Mouse (Mus musculus) hindbrain, embryonic 16.5 days (tissue): ENCODE results near the gene Lfng. TPM values are rescaled to one million over a fixed set of nuclear protein-coding genes. Genes with fewer than 3 reads are reported as not detected.

ENCODE experiments used
- ATAC-seq: fragments of 200-750 bp; cut with Nextera tagmentation; 2 replicates; pipeline ENCODE4 v1.8.0; 2017; ENCODE audit warnings: moderate TSS enrichment, moderate library complexity
- H3K27ac ChIP-seq: fragments of 300-500 bp; sonication (generic); 2 replicates; pipeline ENCODE4 v1.5.1; 2014; ENCODE audit warnings: low read depth, mild to moderate bottlenecking, control low read depth, low read length, moderate library complexity
- H3K27me3 ChIP-seq: fragments of 300-500 bp; sonication (generic); replicated peaks from 2 replicates; pipeline ENCODE4 v1.6.1; 2014; ENCODE audit warnings: low read length; ENCODE audit not compliant: control insufficient read depth, insufficient read depth
- H3K36me3 ChIP-seq: fragments of 300-500 bp; sonication (generic); 2 replicates; pipeline ENCODE4 v1.6.1; 2014; ENCODE audit warnings: mild to moderate bottlenecking, low read length, moderate library complexity, mixed read lengths; ENCODE audit not compliant: control insufficient read depth, insufficient read depth
- H3K4me1 ChIP-seq: fragments of 300-500 bp; sonication (generic); 2 replicates; pipeline ENCODE4 v1.6.1; 2014; ENCODE audit warnings: low read depth, low read length; ENCODE audit not compliant: control insufficient read depth, insufficient read depth
- H3K4me2 ChIP-seq: fragments of 300-500 bp; sonication (generic); 2 replicates; pipeline ENCODE4 v1.6.1; 2014; ENCODE audit warnings: mild to moderate bottlenecking, low read length, control low read depth, moderate library complexity
- H3K4me3 ChIP-seq: fragments of 300-500 bp; sonication (generic); 2 replicates; pipeline ENCODE4 v1.5.1; 2014; ENCODE audit warnings: mild to moderate bottlenecking, low read length, control low read depth, moderate library complexity
- H3K9ac ChIP-seq: fragments of 300-500 bp; sonication (generic); 2 replicates; pipeline ENCODE4 v1.6.1; 2014; ENCODE audit warnings: low read depth, mild to moderate bottlenecking, control low read depth, low read length, moderate library complexity
- H3K9me3 ChIP-seq: fragments of 300-500 bp; sonication (generic); 2 replicates; pipeline ENCODE4 v1.6.1; 2014; ENCODE audit warnings: mild to moderate bottlenecking, low read length, moderate library complexity; ENCODE audit not compliant: control insufficient read depth
- WGBS: fragments of 180-500 bp; shearing (Covaris S2); extraction: QIAGEN DNeasy Blood & Tissue Kit; methylation state at CpG from one replicate; pipeline ENCODE4 v1.1.7; 2014; 5-methylcytosine and 5-hydroxymethylcytosine counted together
- polyA plus RNA-seq: library from polyadenylated mRNA; unstranded; fragments of >200 nt; fragmentation: Nextera tagmentation; extraction: Ambion mirVana; gene quantifications from 2 replicates; pipeline ENCODE4 v1.2.1, GENCODE M21; 2015

Gene Lfng
- polyA plus RNA-seq, 1 experiment from 2014 or later: 30.2 TPM

DNA sequence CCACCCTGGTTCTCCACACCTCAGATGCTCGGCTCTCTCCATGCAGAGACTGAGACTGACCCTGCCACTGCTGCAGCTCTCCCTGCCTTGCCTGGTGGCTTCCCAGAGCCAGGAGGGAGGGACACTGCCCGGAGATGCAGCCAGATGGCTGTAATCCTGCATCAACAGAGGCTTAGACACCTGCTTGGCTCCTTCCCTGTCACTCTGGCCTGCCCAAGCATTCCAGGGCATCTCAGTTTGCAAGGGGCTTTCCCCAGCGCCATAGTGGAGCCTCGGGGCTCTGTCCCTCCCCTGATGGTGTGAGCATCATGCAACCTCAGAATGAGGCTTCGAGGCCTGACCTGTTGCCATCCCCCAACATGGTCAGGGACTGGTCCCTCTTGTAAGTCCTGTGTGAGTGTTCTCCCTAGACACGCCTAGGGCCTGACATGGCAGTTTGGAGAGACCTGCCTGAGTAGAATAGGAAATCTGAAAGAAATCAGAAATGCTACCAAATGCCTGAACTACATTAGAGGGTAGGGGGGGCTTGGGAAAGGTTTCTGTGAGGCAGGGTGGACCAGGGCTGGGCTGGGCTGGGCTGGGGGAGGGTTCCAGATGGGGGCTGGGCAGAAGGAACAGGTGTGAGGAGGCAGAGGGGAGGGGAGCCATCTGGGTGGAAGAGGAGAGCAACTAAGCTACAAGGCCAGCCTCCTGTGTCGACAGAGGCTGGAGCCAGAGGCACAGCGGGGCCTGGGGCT, 24.0 kb upstream of the Lfng start:
- WGBS: 17% methylated on average over 8 of the region's 8 CpGs
- no peak overlapping the region for H3K4me3 ChIP-seq
- H3K9ac ChIP-seq: peak overlapping the region; percentile 41; the same call in 1 of the 2 replicates
- peaks cover 21% of the 10 kb centered on the region for H3K4me1 ChIP-seq
- no peaks in the 10 kb centered on the region for H3K9me3 ChIP-seq
- H3K27ac ChIP-seq: peak overlapping the region; percentile 23; the same call in 1 of the 2 replicates
- no peaks in the 10 kb centered on the region for H3K36me3 ChIP-seq
- no peak overlapping the region for H3K4me2 ChIP-seq
- ATAC-seq: peak; percentile 28; the same call in 1 of the 2 replicates
- no peaks in the 10 kb centered on the region for H3K27me3 ChIP-seq

DNA sequence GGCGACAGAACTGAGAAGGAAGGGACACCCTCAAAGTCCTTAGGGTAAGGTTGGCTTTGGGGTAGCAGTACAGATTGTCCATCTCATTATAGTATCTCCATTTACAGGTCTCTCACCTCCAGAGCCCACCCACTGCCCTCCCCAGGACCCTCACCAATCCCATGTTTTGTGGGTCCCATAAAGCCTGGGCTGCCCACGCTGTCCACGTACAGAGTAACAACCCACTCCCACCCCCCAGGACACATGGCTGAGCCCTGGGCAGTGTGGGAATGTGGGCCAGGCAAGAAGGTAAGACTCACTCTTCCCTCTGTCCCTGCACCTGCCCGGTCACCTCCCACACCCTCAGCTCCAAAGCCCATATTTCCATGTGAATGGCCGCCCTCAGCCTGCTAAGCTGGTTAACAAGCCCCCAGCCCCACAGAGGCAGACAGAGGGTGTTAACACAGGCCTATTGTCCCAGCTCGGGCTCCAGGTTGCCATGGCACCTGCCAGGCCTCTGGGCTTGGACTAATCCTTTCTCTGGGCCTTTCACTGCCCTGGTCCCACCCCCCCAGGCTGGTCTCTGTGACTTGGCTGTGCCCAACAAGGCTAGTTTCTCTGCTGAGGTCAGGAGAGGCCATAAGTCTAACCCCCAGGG, 23.3 kb upstream of the Lfng start:
- no peaks in the 10 kb centered on the region for H3K27me3 ChIP-seq
- H3K9me3 ChIP-seq: no peaks in the 10 kb centered on the region
- H3K9ac ChIP-seq: peak overlapping the region; percentile 41; the same call in 1 of the 2 replicates
- H3K4me1 ChIP-seq: peaks cover 21% of the 10 kb centered on the region
- H3K36me3 ChIP-seq: no peaks in the 10 kb centered on the region
- 17% methylated on average over 6 of the region's 6 CpGs for WGBS
- ATAC-seq: peak; percentile 84
- H3K4me2 ChIP-seq: no peak overlapping the region
- peak overlapping the region; percentile 23 for H3K27ac ChIP-seq
- H3K4me3 ChIP-seq: no peak overlapping the region

DNA sequence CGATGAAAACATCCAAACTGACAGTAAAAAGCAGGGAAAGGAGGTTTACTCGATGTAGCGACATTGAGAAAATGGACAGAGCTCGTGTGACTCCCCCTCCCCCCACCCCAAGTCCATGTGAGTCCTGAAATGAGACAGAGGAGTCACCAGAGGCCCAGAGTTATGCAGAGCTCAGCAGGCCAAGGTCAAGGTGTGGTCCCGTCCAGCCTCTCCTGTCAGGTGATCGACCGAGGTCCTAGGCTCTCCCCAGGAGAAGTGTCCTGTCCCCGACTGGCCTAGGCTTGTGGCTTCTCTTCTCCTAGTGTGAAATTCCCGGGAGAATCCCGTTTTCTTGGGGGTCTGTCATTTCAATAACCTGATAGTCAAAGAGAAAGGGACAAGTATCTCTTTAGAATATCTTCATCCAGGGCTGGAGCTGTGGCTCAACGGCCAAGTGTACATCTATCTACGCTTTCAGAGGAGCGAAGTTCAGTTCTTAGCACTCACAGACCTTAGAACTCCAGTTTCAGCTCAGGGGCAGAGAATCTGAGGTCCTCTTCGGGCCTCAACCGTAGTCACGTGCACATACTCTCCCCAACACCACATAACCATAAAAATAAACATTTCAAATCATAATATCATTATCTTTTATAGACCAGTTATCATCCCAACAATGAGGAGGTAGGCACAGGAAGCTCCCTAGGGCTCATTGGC, 17.9 kb upstream of the Lfng start:
- ATAC-seq: no peak
- 91% methylated on average over 16 of the region's 16 CpGs for WGBS
- no peak overlapping the region for H3K4me3 ChIP-seq
- H3K27me3 ChIP-seq: no peaks in the 10 kb centered on the region
- H3K4me2 ChIP-seq: no peak overlapping the region
- H3K4me1 ChIP-seq: peaks cover under 1% of the 10 kb centered on the region
- no peaks in the 10 kb centered on the region for H3K36me3 ChIP-seq
- no peak overlapping the region for H3K9ac ChIP-seq
- no peaks in the 10 kb centered on the region for H3K9me3 ChIP-seq
- no peak overlapping the region for H3K27ac ChIP-seq

DNA sequence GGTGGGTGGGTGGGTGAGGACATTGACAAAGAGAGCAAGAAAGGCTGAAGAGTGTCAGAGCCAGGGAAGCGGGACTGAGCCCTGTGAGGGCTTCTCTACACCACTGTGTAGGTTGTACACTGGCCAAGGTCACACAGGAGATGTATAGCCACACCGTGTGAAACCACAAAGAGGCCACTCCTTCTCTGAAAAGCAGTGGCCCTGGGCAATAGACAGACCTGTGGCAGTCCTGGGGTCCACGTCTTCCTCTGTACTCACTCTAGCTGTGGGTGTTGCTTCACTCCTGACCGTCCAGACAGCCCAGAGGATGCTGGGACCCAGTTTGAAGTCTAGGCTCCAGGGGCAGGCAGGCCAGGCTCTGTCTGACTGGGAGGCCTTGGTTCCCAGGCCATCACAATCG, 12.3 kb upstream of the Lfng start:
- H3K4me2 ChIP-seq: no peak overlapping the region
- H3K9ac ChIP-seq: no peak overlapping the region
- no peak overlapping the region for H3K27ac ChIP-seq
- no peaks in the 10 kb centered on the region for H3K4me1 ChIP-seq
- no peaks in the 10 kb centered on the region for H3K36me3 ChIP-seq
- H3K9me3 ChIP-seq: no peaks in the 10 kb centered on the region
- H3K4me3 ChIP-seq: no peak overlapping the region
- no peaks in the 10 kb centered on the region for H3K27me3 ChIP-seq
- WGBS: 73% methylated on average over 5 of the region's 5 CpGs
- no peak for ATAC-seq

DNA sequence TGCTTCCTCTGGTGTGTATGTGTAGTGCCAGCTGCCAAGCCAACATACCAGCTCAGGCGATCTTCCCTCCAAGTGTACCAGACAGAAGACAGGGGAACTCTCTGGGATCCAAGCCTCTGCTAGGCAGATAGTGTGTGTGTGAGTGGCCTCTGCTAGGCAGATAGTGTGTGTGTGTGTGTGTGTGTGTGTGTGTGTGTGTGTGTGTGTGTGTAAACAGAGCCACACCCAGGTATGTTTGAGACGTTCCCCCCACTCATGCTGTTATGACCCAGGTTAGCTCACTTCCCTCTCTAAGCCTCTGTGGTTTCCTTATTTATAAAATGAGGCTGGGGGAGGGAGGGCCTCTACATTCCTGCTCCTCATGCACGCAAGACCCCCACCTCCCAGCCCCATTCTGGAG, 10.7 kb upstream of the Lfng start:
- H3K4me3 ChIP-seq: no peak overlapping the region
- no peaks in the 10 kb centered on the region for H3K27me3 ChIP-seq
- no peak overlapping the region for H3K27ac ChIP-seq
- ATAC-seq: no peak
- H3K36me3 ChIP-seq: no peaks in the 10 kb centered on the region
- 76% methylated on average over 3 of the region's 3 CpGs for WGBS
- H3K9ac ChIP-seq: no peak overlapping the region
- no peak overlapping the region for H3K4me2 ChIP-seq
- no peaks in the 10 kb centered on the region for H3K4me1 ChIP-seq
- H3K9me3 ChIP-seq: no peaks in the 10 kb centered on the region

DNA sequence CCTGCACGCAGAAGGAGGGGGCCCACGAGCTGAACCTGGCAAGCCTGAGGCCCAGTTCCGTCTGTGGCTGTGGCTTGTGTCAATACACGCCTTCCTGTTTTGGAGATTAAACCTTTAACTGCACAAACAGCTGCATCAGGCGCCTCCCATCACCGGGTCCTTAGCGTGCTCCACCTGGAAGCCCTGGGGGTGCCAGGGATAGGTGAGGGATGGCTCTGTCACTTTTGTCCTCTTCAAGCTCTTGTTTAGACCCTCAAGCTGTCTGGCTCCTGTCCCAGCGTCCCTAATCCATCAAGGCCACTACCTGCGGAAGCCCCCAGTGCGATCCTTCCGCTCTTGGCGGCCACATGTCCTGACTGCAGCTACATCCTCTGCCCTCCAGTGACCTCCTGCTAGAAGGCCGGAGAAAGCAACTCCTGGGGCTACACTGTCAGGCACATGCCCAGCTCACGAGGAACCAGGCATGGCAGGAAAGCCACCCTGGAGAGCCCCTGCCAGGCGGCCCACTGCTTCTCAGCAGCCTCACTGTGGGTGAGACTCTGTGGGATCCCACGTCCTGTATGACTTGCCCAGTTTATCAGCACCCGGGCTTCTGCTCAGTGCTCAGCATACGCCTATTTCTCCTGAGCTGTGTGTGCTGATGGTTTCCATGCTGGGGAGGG, 10.1 kb upstream of the Lfng start:
- 70% methylated on average over 18 of the region's 18 CpGs for WGBS
- Histone ChIP-seq H3K9ac (no peak overlapping the region), H3K27ac (no peak overlapping the region), H3K4me2 (no peak overlapping the region), H3K4me3 (no peak overlapping the region), H3K4me1 (no peaks in the 10 kb centered on the region), H3K27me3 (no peaks in the 10 kb centered on the region), H3K9me3 (no peaks in the 10 kb centered on the region), H3K36me3 (no peaks in the 10 kb centered on the region)
- no peak; the same call in 1 of the 2 replicates for ATAC-seq

DNA sequence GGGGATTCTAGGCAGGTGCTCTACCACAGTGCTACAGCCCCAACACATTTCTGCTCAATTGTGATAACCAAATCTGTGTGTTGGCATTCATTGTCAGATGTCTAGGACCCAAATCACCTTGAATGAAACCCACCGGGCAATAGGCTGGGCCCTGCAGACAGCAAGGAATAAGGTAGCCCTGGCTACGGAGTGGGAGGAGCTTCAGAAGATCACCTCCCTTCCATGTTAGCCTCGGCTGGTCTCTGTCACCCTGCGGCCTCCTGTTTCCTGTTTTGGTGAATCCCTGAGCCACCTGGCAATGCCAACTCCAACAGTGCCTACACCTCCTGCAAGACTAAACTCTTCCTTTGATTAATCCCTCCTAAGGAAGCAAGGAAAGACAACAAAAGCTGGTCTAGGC, 9.3 kb upstream of the Lfng start:
- 87% methylated on average over 4 of the region's 4 CpGs for WGBS
- ATAC-seq: no peak
- no peak overlapping the region for H3K27ac ChIP-seq
- H3K4me1 ChIP-seq: no peaks in the 10 kb centered on the region
- H3K36me3 ChIP-seq: no peaks in the 10 kb centered on the region
- H3K4me2 ChIP-seq: no peak overlapping the region
- no peak overlapping the region for H3K9ac ChIP-seq
- no peaks in the 10 kb centered on the region for H3K9me3 ChIP-seq
- no peaks in the 10 kb centered on the region for H3K27me3 ChIP-seq
- no peak overlapping the region for H3K4me3 ChIP-seq

DNA sequence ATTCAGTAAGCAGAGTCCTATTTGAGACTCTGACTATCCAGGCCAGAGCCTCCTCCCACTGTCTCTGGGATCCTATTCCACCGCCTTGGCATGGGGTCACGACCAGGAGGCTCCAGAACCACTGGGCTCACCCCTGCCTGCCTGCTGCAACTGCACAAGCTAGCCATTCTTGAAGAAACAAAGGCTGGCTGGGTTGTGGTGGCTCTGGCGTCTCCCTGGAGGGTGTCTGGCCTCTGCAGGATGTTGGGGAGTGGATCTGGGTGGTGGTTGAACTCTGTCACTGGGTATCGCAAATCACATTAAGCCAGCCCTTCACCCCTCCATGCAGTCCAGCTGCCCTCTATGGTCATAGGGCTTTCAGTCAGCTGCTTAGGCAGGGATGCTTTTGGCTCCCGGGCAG, 7.2 kb upstream of the Lfng start:
- no peak overlapping the region for H3K4me3 ChIP-seq
- ATAC-seq: no peak
- no peaks in the 10 kb centered on the region for H3K9me3 ChIP-seq
- 70% methylated on average over 5 of the region's 5 CpGs for WGBS
- no peak overlapping the region for H3K4me2 ChIP-seq
- no peaks in the 10 kb centered on the region for H3K4me1 ChIP-seq
- no peak overlapping the region for H3K9ac ChIP-seq
- H3K27ac ChIP-seq: no peak overlapping the region
- no peaks in the 10 kb centered on the region for H3K27me3 ChIP-seq
- no peaks in the 10 kb centered on the region for H3K36me3 ChIP-seq

DNA sequence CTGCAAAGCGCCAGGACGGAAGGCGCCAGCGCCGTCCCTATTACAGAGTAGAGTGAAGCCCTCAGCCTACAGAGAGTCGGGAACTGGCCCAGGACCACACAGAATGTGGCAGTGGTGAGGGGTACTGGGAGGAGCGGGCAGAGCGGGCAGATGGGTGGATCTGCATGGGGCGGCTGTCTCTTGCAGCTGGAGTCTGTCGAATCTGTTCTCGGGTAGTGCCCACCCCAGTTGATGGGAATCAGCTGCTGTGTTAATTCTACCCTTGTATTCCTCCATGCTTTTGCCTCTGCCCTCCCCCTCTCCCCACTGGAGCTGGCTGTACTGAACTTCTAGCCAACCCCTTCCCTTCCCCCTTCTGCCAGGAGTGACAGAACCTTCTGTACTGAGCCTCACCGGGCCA, 5.4 kb upstream of the Lfng start:
- no peaks in the 10 kb centered on the region for H3K9me3 ChIP-seq
- 0 out of 2 replicates have a peak, but pooled peaks cover 2% of the 10 kb centered on the region for H3K27me3 ChIP-seq
- no peak overlapping the region for H3K27ac ChIP-seq
- no peaks in the 10 kb centered on the region for H3K36me3 ChIP-seq
- H3K4me2 ChIP-seq: no peak overlapping the region
- no peak overlapping the region for H3K9ac ChIP-seq
- H3K4me1 ChIP-seq: peaks cover 9% of the 10 kb centered on the region
- peak; percentile 64; the same call in 1 of the 2 replicates for ATAC-seq
- no peak overlapping the region for H3K4me3 ChIP-seq
- WGBS: 57% methylated on average over 12 of the region's 12 CpGs
